Mouse (Mus musculus): ENCODE results near the gene Col6a2.

Col6a2 gene

GRCm38 (mm10) chr10:76622928-76623680, at the start of gene Col6a2:
Gene Col6a2, minus strand, starts transcription at chr10:76623630.
- DNase-seq (ENCODE audit: low spot score): peak; percentile 19

DNA sequence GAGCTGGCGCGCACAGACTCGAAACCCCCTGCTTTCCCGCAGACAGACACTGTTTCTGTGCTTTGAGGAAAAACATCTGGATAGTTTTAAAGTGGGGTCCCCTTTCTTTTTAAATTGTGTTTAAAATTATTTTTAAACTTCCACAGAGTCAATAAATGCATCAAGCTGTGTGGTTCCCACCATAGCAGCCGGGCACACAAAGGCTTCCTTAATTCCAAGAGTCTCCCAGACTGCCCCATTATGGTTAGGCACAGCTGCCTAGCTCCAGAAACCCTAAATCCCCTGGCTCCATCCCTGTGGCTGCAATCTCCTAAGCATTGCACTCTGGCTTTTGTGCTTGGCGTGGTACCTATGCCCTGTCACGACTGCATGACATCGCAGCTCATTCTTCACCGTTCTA, 48.5 kb upstream of the Col6a2 start:
- no peak for DNase-seq (ENCODE audit: low spot score)

GRCm38 (mm10) chr10:76668947-76669284, 45.5 kb upstream of the Col6a2 start:
- peak; percentile 35 for DNase-seq (ENCODE audit: low spot score)

GRCm38 (mm10) chr10:76668261-76668946, 45.0 kb upstream of the Col6a2 start:
- DNase-seq (ENCODE audit: low spot score): no peak

GRCm38 (mm10) chr10:76667197-76667805, 43.9 kb upstream of the Col6a2 start:
- no peak for DNase-seq (ENCODE audit: low spot score)

GRCm38 (mm10) chr10:76665551-76665950, 42.1 kb upstream of the Col6a2 start:
- DNase-seq (ENCODE audit: low spot score): no peak

GRCm38 (mm10) chr10:76664156-76665115, 41.0 kb upstream of the Col6a2 start:
- DNase-seq (ENCODE audit: low spot score): no peak

GRCm38 (mm10) chr10:76653345-76654336, 30.2 kb upstream of the Col6a2 start:
- no peak for DNase-seq (ENCODE audit: low spot score)

GRCm38 (mm10) chr10:76650662-76651342, 27.4 kb upstream of the Col6a2 start:
- no peak for DNase-seq (ENCODE audit: low spot score)

- DNase-seq (ENCODE audit: low spot score): no peak
These were observed 25.3 kb upstream of the Col6a2 start for GRCm38 (mm10) chr10:76648738-76649137.

GRCm38 (mm10) chr10:76647390-76647789, 24.0 kb upstream of the Col6a2 start:
- no peak for DNase-seq (ENCODE audit: low spot score)

DNA sequence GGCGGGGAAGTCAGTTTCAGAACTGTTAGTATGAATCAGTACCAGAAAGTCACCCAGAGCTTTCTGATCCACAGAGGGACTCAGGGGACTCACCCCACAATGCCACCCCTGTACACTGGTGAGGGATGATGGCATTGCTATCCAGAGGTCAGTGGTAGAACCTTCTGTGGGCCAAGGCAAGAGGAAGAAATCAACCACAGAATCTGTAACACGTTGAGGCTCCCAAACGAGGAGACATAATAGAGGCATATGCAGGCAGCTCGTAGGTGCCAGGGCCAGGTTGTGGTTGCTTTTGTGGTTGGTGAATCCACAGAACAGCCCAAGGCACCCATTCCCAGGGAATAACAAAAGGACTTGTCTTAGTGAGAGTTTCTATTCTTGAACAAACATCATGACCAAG, 22.3 kb upstream of the Col6a2 start:
- no peak for DNase-seq (ENCODE audit: low spot score)

- DNase-seq (ENCODE audit: low spot score): no peak
These were observed 21.6 kb upstream of the Col6a2 start for GRCm38 (mm10) chr10:76645066-76645465.

- no peak for DNase-seq (ENCODE audit: low spot score)
These were observed 20.6 kb upstream of the Col6a2 start for GRCm38 (mm10) chr10:76643999-76644398.

DNA sequence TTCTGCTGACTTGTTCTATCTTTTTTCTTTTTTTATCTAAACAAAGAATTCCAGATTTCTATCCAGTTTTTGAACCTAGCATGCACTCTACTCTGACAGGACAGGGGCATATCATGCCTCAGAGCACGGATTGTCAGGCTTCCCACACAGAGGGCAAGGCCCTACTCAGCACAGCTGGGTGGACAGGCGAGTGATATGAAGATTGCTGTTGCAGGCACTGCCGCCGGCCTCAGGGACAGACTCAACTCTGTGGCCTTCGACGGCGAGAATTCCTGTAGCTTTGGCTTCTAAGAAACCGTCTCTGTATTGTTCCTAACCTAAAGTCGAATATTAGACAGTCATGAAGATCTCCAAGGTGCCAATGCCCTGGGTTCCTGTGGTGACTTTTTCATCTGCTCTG, 20.0 kb upstream of the Col6a2 start:
- DNase-seq (ENCODE audit: low spot score): no peak

DNA sequence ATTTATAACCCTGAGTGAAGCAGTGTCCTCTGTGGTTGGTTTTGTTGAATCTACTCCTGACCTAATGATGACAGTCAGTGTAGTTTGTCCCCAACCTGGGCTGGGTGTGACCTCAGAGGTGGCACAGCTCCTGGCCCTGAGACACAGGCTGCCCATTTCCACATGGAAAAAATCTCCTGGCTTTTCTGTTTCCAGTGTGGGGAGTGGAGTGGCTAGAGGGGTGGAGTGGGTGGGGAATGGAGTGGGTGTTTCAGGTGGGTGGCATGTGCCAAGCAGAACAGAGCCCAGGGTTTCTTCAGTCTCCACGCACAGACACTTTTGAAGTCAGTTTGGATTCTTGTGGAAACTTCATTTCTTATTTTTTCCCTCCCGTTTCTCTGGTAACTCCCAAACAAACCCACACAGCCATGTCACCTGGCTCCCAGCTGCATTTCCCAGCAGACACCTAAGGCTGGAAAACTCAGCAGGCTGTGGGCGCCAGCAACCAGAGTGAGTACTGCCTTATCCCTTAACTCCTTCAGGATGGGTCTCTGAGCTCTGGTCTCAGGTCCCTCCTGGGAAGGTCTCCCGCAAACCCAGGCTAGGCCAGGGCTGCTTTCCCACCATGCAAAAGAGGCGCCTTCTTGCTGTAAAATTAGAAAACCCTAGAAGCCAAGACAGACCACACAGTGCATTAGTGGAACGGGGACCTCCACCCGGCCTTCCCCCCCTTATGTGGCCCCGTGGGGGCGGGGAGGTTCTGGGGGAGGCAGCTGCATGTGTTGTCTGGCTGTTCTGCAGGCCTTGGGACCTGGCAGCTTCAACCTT, 19.4 kb upstream of the Col6a2 start:
- DNase-seq (ENCODE audit: low spot score): peak; percentile 31

GRCm38 (mm10) chr10:76641894-76642627, 18.6 kb upstream of the Col6a2 start:
- no peak for DNase-seq (ENCODE audit: low spot score)

DNA sequence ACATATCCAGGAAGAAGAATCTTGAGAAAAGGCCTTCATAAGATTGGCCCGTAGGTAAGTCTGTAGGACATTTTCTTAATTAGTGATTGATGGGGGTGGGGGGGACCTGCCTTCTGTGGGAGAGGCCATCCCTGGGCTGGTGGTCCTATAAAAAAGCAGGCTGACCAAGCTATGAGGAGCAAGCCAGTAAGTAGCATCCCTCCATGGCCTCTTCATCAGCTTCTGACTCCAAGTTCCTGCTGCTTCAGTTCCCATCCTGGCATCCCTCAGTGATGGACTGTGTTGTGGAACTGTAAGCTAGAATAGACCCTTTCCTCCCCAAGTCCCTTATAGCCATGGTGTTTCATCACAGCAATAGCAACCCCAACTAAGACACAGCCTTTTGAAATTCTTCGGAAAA, 16.5 kb upstream of the Col6a2 start:
- DNase-seq (ENCODE audit: low spot score): no peak

GRCm38 (mm10) chr10:76636601-76637000, 13.2 kb upstream of the Col6a2 start:
- no peak for DNase-seq (ENCODE audit: low spot score)
